Mouse (Mus musculus) forebrain, embryonic 10.5 days (tissue): ENCODE measurements around the gene Capn1. TPM values are rescaled to one million over a fixed set of nuclear protein-coding genes. Genes with fewer than 3 reads are reported as not detected.

Source experiments
- DNase-seq: peaks from one replicate; pipeline ENCODE4 v3.0.0-alpha.2; 2017; ENCODE audit warnings: low spot score; ENCODE audit errors: extremely low spot score
- H3K27ac ChIP-seq: fragments of 300-500 bp; sonication (generic); 2 replicates; pipeline ENCODE4 v1.5.1; 2016; ENCODE audit warnings: mild to moderate bottlenecking
- H3K27me3 ChIP-seq: fragments of 300-500 bp; sonication (generic); 2 replicates; pipeline ENCODE4 v1.6.1; 2016; ENCODE audit warnings: mild to moderate bottlenecking; ENCODE audit not compliant: poor library complexity, severe bottlenecking
- H3K36me3 ChIP-seq: fragments of 300-500 bp; sonication (generic); replicated peaks from 2 replicates; pipeline ENCODE4 v1.6.1; 2016; ENCODE audit warnings: mild to moderate bottlenecking, moderate library complexity
- H3K4me1 ChIP-seq: fragments of 300-500 bp; sonication (generic); 2 replicates; pipeline ENCODE4 v1.6.1; 2016
- H3K4me3 ChIP-seq: fragments of 300-500 bp; sonication (generic); 2 replicates; pipeline ENCODE4 v1.5.1; 2016; ENCODE audit warnings: mild to moderate bottlenecking, moderate library complexity
- H3K9me3 ChIP-seq: fragments of 300-500 bp; sonication (generic); 2 replicates; pipeline ENCODE4 v1.6.1; 2016; ENCODE audit warnings: mild to moderate bottlenecking, moderate library complexity
- WGBS: fragments of 180-500 bp; shearing (Covaris S2); methylation state at CpG from one replicate; pipeline ENCODE4 v1.1.7; 2016; 5-methylcytosine and 5-hydroxymethylcytosine counted together
- polyA plus RNA-seq: library from polyadenylated mRNA; unstranded; fragments of >200 nt; fragmentation: Nextera tagmentation; extraction: Ambion mirVana; gene quantifications from 2 replicates; pipeline ENCODE4 v1.2.1, GENCODE M21; 2016

Gene Capn1
- polyA plus RNA-seq, 1 experiment from 2014 or later, result 3.0 TPM

DNA sequence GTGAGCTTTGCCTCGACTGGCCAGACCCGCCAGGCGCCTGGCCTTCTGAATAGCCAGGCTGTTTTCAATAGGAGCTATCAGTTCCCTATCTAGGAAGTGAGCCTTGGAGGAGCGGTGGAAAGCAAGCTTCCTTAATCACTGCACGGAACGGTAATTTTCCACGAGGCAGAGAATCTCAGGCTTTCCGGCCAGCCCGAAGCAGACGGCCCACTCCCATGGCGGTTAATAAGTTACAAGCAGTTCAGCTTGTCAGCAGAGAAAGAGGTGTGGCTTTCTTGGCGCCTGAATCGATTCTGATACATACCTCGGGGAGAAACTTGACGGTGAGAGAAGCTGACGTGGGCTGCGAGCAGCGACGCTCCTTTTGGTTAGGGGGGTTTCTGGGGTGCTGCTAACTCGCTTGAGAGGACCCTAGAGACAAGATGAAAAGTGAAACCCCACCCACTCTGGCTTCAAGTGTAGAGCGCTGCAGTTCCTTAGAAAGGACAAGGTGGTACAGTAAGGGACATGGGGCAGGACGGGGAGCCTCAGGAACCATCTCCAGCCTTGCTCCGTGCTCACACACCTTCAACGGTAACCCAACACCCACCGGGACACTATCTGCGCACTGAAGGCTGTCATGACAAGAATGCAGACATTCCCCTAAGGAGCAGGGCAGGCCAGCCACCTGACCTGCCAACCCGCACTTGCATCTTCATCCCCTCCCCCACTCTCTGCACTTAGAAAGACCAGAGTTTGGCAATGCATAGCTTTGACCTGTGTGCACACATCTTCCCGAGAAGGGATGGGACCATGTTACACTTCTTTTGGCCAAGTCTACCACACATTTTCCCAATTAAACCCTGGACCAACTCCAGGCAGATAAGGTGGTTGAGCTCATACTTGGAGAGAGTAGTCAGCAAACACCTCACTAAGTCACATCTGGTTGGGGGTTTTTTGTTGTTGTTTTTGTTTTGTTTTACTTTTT is 59.7 kb downstream of the Capn1 start:
- DNase-seq, result no peak

GRCm38 (mm10) chr19:5954936-5955335 is 60.8 kb downstream of the Capn1 start:
- H3K4me1 ChIP-seq, result peaks cover 3% of the 10 kb centered on the region; the same call in 1 of the 2 replicates
- H3K27me3 ChIP-seq, result no peaks in the 10 kb centered on the region
- no peak overlapping the region for H3K4me3 ChIP-seq
- no peak for DNase-seq
- H3K27ac ChIP-seq, result no peak overlapping the region
- whole genome bisulfite sequencing, result 95% methylated on average over 10 of the region's 10 CpGs
- no peaks in the 10 kb centered on the region for H3K9me3 ChIP-seq
- peaks cover 99% of the 10 kb centered on the region for H3K36me3 ChIP-seq

More for the DNA sequence above, 59.7 kb downstream of the Capn1 start:
- Histone ChIP-seq H3K27ac (no peak overlapping the region), H3K4me3 (no peak overlapping the region), H3K4me1 (peaks cover 4% of the 10 kb centered on the region; the same call in 1 of the 2 replicates), H3K27me3 (no peaks in the 10 kb centered on the region), H3K9me3 (no peaks in the 10 kb centered on the region), H3K36me3 (peaks cover 99% of the 10 kb centered on the region)
- WGBS, result 91% methylated on average over 28 of the region's 28 CpGs

- 93% methylated on average over 22 of the region's 22 CpGs for WGBS
- Histone ChIP-seq H3K27ac (no peak overlapping the region), H3K4me1 (peaks cover 3% of the 10 kb centered on the region; the same call in 1 of the 2 replicates), H3K4me3 (no peak overlapping the region), H3K27me3 (no peaks in the 10 kb centered on the region), H3K36me3 (peaks cover 99% of the 10 kb centered on the region), H3K9me3 (no peaks in the 10 kb centered on the region)
- DNase-seq, result no peak
Measured at GRCm38 (mm10) chr19:5954031-5954710, 61.5 kb downstream of the Capn1 start.

- Histone ChIP-seq H3K27ac (no peak overlapping the region), H3K36me3 (peaks cover 99% of the 10 kb centered on the region), H3K9me3 (no peaks in the 10 kb centered on the region), H3K4me3 (no peak overlapping the region), H3K27me3 (no peaks in the 10 kb centered on the region), H3K4me1 (peaks cover 3% of the 10 kb centered on the region; the same call in 1 of the 2 replicates)
- WGBS, result 92% methylated on average over 19 of the region's 19 CpGs
- DNase-seq, result no peak
Measured at GRCm38 (mm10) chr19:5953201-5953770, 62.4 kb downstream of the Capn1 start.

GRCm38 (mm10) chr19:5952071-5952691 is 63.5 kb downstream of the Capn1 start:
- whole genome bisulfite sequencing, result 85% methylated on average over 13 of the region's 13 CpGs
- Histone ChIP-seq H3K4me3 (no peak overlapping the region), H3K36me3 (peaks cover 100% of the 10 kb centered on the region), H3K9me3 (no peaks in the 10 kb centered on the region), H3K27me3 (no peaks in the 10 kb centered on the region), H3K4me1 (peaks cover 3% of the 10 kb centered on the region; the same call in 1 of the 2 replicates), H3K27ac (peak overlapping the region; percentile 62)
- no peak for DNase-seq

- H3K4me3 ChIP-seq, result no peak overlapping the region
- no peak overlapping the region for H3K27ac ChIP-seq
- no peaks in the 10 kb centered on the region for H3K27me3 ChIP-seq
- no peak for DNase-seq
- 93% methylated on average over 16 of the region's 16 CpGs for WGBS
- H3K36me3 ChIP-seq, result peaks cover 100% of the 10 kb centered on the region
- no peaks in the 10 kb centered on the region for H3K9me3 ChIP-seq
- H3K4me1 ChIP-seq, result peaks cover 3% of the 10 kb centered on the region; the same call in 1 of the 2 replicates
Measured at GRCm38 (mm10) chr19:5951631-5952030, 64.1 kb downstream of the Capn1 start.

DNA sequence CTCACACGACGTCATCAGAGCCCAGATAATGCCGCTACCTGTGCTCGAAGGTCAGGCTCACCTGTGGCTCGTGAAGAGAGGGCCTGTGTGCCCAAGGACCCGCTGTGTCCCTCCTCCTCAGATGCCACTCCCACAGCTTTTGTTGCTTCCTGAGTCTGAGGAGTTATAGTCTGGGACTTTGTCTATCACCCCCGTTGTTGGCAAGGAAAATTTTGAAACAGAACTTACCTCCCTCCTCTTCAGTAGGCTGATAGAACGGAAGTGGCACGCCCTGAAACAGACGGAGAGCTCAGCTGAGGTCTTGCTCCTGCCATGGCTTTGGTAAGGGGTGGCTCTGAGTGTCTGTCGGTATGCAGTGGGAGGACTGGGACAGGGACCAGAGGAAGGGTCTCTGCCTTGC is 65.5 kb downstream of the Capn1 start:
- Histone ChIP-seq H3K4me3 (no peak overlapping the region), H3K9me3 (no peaks in the 10 kb centered on the region), H3K27ac (no peak overlapping the region), H3K4me1 (peaks cover 3% of the 10 kb centered on the region; the same call in 1 of the 2 replicates), H3K36me3 (peaks cover 100% of the 10 kb centered on the region), H3K27me3 (no peaks in the 10 kb centered on the region)
- WGBS, result 92% methylated on average over 11 of the region's 11 CpGs
- no peak for DNase-seq

DNA sequence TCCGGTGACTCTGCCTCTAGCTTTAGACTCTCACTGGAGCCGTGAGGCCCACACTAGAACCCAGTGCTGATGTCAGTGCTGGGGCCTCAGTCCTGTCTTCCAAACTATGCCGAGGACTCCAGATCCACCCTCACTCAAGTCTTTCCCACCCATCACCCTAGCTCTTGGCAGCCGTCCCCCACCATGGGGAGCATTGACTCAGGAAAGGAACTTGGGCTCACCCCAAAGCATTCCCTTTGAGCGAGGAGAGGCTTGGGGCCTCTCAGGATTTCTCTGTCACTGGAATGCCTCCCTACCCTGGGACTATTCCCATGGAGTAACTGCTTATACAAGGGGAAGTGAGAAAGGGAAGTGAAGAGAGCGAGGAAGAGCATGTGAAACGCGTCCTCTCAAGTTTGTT is 69.8 kb downstream of the Capn1 start:
- Histone ChIP-seq H3K9me3 (no peaks in the 10 kb centered on the region), H3K36me3 (peaks cover 99% of the 10 kb centered on the region), H3K4me1 (no peaks in the 10 kb centered on the region), H3K27me3 (no peaks in the 10 kb centered on the region), H3K27ac (no peak overlapping the region), H3K4me3 (no peak overlapping the region)
- DNase-seq, result no peak
- WGBS, result 92% methylated on average over 8 of the region's 8 CpGs

GRCm38 (mm10) chr19:5945027-5945426 is 70.7 kb downstream of the Capn1 start:
- no peaks in the 10 kb centered on the region for H3K9me3 ChIP-seq
- H3K4me1 ChIP-seq, result no peaks in the 10 kb centered on the region
- 92% methylated on average over 7 of the region's 7 CpGs for WGBS
- DNase-seq, result no peak
- H3K27ac ChIP-seq, result no peak overlapping the region
- H3K4me3 ChIP-seq, result no peak overlapping the region
- peaks cover 99% of the 10 kb centered on the region for H3K36me3 ChIP-seq
- H3K27me3 ChIP-seq, result no peaks in the 10 kb centered on the region

DNA sequence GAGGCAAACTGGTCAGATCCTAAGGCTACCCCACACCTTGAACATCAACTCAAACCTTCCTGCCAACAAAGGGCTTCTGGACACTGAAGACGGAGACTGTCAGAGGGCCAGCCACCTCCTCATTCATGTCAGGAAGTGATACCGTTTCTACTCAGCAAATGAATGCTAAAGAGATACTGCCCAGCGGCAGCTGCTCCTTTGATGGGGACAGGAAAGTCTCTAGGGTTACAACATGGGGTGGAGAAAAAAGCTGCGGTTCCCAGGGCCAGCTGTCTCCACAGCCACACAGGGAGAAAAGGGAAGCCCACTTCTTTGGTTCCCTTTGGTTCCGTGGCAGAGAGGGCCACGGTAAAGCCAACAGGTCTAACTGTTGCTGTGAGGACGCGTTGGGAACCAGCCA is 71.6 kb downstream of the Capn1 start:
- Histone ChIP-seq H3K4me3 (no peak overlapping the region), H3K9me3 (no peaks in the 10 kb centered on the region), H3K4me1 (no peaks in the 10 kb centered on the region), H3K27me3 (no peaks in the 10 kb centered on the region), H3K27ac (no peak overlapping the region), H3K36me3 (peaks cover 99% of the 10 kb centered on the region)
- 82% methylated on average over 8 of the region's 8 CpGs for WGBS
- no peak for DNase-seq

- H3K27ac ChIP-seq, result no peak overlapping the region
- H3K4me1 ChIP-seq, result peaks cover 1% of the 10 kb centered on the region; the same call in 1 of the 2 replicates
- no peaks in the 10 kb centered on the region for H3K27me3 ChIP-seq
- WGBS, result 95% methylated on average over 15 of the region's 15 CpGs
- H3K4me3 ChIP-seq, result no peak overlapping the region
- peaks cover 98% of the 10 kb centered on the region for H3K36me3 ChIP-seq
- H3K9me3 ChIP-seq, result no peaks in the 10 kb centered on the region
- DNase-seq, result no peak
Measured at GRCm38 (mm10) chr19:5943404-5943803, 72.3 kb downstream of the Capn1 start.

- DNase-seq, result no peak
- Histone ChIP-seq H3K9me3 (no peaks in the 10 kb centered on the region), H3K36me3 (peaks cover 90% of the 10 kb centered on the region), H3K4me1 (peaks cover 10% of the 10 kb centered on the region), H3K27ac (no peak overlapping the region), H3K4me3 (no peak overlapping the region), H3K27me3 (no peaks in the 10 kb centered on the region)
- 94% methylated on average over 7 of the region's 7 CpGs for WGBS
Measured at GRCm38 (mm10) chr19:5942581-5942980, 73.1 kb downstream of the Capn1 start.
